Mouse (Mus musculus) embryonic facial prominence, embryonic 12.5 days (tissue): Measurements from ENCODE around the gene Kcnq5. TPM values are rescaled to one million over a fixed set of nuclear protein-coding genes. Genes with fewer than 3 reads are reported as not detected.
"Not testable (repeated sequence)": the region's sequence is repeated elsewhere in the genome, so short reads cannot be mapped to it uniquely, and the experiment has no call there.

Experiments used
- ATAC-seq: fragments of 200-750 bp; cut with Nextera tagmentation; 2 replicates; pipeline ENCODE4 v1.8.0; 2017; ENCODE audit not compliant: insufficient number of reproducible peaks, insufficient read depth, low FRiP score, low TSS enrichment
- H3K27ac ChIP-seq: fragments of 300-500 bp; sonication (generic); 2 replicates; pipeline ENCODE4 v1.5.1; 2016; ENCODE audit warnings: mild to moderate bottlenecking
- H3K27me3 ChIP-seq: fragments of 300-500 bp; sonication (generic); 2 replicates; pipeline ENCODE4 v1.6.1; 2016; ENCODE audit warnings: mild to moderate bottlenecking, moderate library complexity
- H3K36me3 ChIP-seq: fragments of 300-500 bp; sonication (generic); 2 replicates; pipeline ENCODE4 v1.6.1; 2016; ENCODE audit warnings: mild to moderate bottlenecking
- H3K4me1 ChIP-seq: fragments of 300-500 bp; sonication (generic); 2 replicates; pipeline ENCODE4 v1.6.1; 2016
- H3K4me2 ChIP-seq: fragments of 300-500 bp; sonication (generic); replicated peaks from 2 replicates; pipeline ENCODE4 v1.6.1; 2016; ENCODE audit warnings: mild to moderate bottlenecking, moderate library complexity
- H3K4me3 ChIP-seq: fragments of 300-500 bp; sonication (generic); 2 replicates; pipeline ENCODE4 v1.5.1; 2016; ENCODE audit warnings: mild to moderate bottlenecking
- H3K9ac ChIP-seq: fragments of 300-500 bp; sonication (generic); 2 replicates; pipeline ENCODE4 v1.6.1; 2016; ENCODE audit warnings: mild to moderate bottlenecking, moderate library complexity
- H3K9me3 ChIP-seq: fragments of 300-500 bp; sonication (generic); 2 replicates; pipeline ENCODE4 v1.6.1; 2016; ENCODE audit warnings: mild to moderate bottlenecking, moderate library complexity
- WGBS: fragments of 180-500 bp; shearing (Covaris S2); methylation state at CpG from one replicate; pipeline ENCODE4 v1.1.7; 2016; 5-methylcytosine and 5-hydroxymethylcytosine counted together
- polyA plus RNA-seq: library from polyadenylated mRNA; unstranded; fragments of >200 nt; fragmentation: Nextera tagmentation; extraction: Ambion mirVana; gene quantifications from 2 replicates; pipeline ENCODE4 v1.2.1, GENCODE M21; 2016

The Kcnq5 gene
- polyA plus RNA-seq, 1 experiment from 2014 or later, result 3.3 TPM

- H3K4me2 ChIP-seq, result no peak overlapping the region
- no peak overlapping the region for H3K27ac ChIP-seq
- no peak overlapping the region for H3K9ac ChIP-seq
- 77% methylated on average over 1 of the region's 1 CpGs for WGBS
- ATAC-seq, result no peak
- H3K4me3 ChIP-seq, result no peak overlapping the region
- H3K36me3 ChIP-seq, result no peaks in the 10 kb centered on the region
- H3K4me1 ChIP-seq, result no peaks in the 10 kb centered on the region
- no peaks in the 10 kb centered on the region for H3K27me3 ChIP-seq
- no peaks in the 10 kb centered on the region for H3K9me3 ChIP-seq
Measured at GRCm38 (mm10) chr1:21622039-21622438, 339.7 kb downstream of the Kcnq5 start.

GRCm38 (mm10) chr1:21618712-21619111, 343.0 kb downstream of the Kcnq5 start:
- Histone ChIP-seq H3K4me1 (no peaks in the 10 kb centered on the region), H3K4me2 (no peak overlapping the region), H3K4me3 (no peak overlapping the region), H3K9ac (no peak overlapping the region), H3K36me3 (no peaks in the 10 kb centered on the region), H3K9me3 (no peaks in the 10 kb centered on the region), H3K27me3 (no peaks in the 10 kb centered on the region), H3K27ac (no peak overlapping the region)
- 94% methylated on average over 3 of the region's 3 CpGs for whole genome bisulfite sequencing
- ATAC-seq, result no peak

- Histone ChIP-seq H3K4me3 (no peak overlapping the region), H3K27me3 (no peaks in the 10 kb centered on the region), H3K4me2 (no peak overlapping the region), H3K9me3 (no peaks in the 10 kb centered on the region), H3K36me3 (no peaks in the 10 kb centered on the region), H3K9ac (no peak overlapping the region), H3K4me1 (no peaks in the 10 kb centered on the region), H3K27ac (no peak overlapping the region)
- 75% methylated on average over 4 of the region's 4 CpGs for WGBS
- ATAC-seq, result no peak
Measured at GRCm38 (mm10) chr1:21616666-21617065, 345.1 kb downstream of the Kcnq5 start.

- Histone ChIP-seq H3K27ac (no peak overlapping the region), H3K9ac (no peak overlapping the region), H3K27me3 (no peaks in the 10 kb centered on the region), H3K9me3 (no peaks in the 10 kb centered on the region), H3K4me3 (no peak overlapping the region), H3K4me1 (no peaks in the 10 kb centered on the region), H3K36me3 (no peaks in the 10 kb centered on the region), H3K4me2 (no peak overlapping the region)
- ATAC-seq, result no peak
- WGBS, result 64% methylated on average over 2 of the region's 2 CpGs
Measured at GRCm38 (mm10) chr1:21613933-21614332, 347.8 kb downstream of the Kcnq5 start.

- H3K36me3 ChIP-seq, result no peaks in the 10 kb centered on the region
- no peak for ATAC-seq
- H3K4me3 ChIP-seq, result no peak overlapping the region
- H3K9me3 ChIP-seq, result no peaks in the 10 kb centered on the region
- no peaks in the 10 kb centered on the region for H3K4me1 ChIP-seq
- no peak overlapping the region for H3K9ac ChIP-seq
- 71% methylated on average over 4 of the region's 4 CpGs for WGBS
- no peaks in the 10 kb centered on the region for H3K27me3 ChIP-seq
- no peak overlapping the region for H3K27ac ChIP-seq
- H3K4me2 ChIP-seq, result no peak overlapping the region
Measured at GRCm38 (mm10) chr1:21604003-21604402, 357.7 kb downstream of the Kcnq5 start.

- no peak overlapping the region for H3K9ac ChIP-seq
- H3K27ac ChIP-seq, result no peak overlapping the region
- no peaks in the 10 kb centered on the region for H3K4me1 ChIP-seq
- no peak overlapping the region for H3K4me2 ChIP-seq
- H3K27me3 ChIP-seq, result no peaks in the 10 kb centered on the region
- no peak overlapping the region for H3K4me3 ChIP-seq
- H3K9me3 ChIP-seq, result no peaks in the 10 kb centered on the region
- ATAC-seq, result no peak
- H3K36me3 ChIP-seq, result no peaks in the 10 kb centered on the region
Measured at GRCm38 (mm10) chr1:21602567-21602966, 359.2 kb downstream of the Kcnq5 start.

- no peak for ATAC-seq
- Histone ChIP-seq H3K36me3 (no peaks in the 10 kb centered on the region), H3K4me1 (no peaks in the 10 kb centered on the region), H3K4me2 (no peak overlapping the region), H3K9ac (no peak overlapping the region), H3K9me3 (no peaks in the 10 kb centered on the region), H3K27ac (no peak overlapping the region), H3K27me3 (no peaks in the 10 kb centered on the region), H3K4me3 (no peak overlapping the region)
- 68% methylated on average over 4 of the region's 4 CpGs for WGBS
Measured at GRCm38 (mm10) chr1:21600606-21601005, 361.1 kb downstream of the Kcnq5 start.

GRCm38 (mm10) chr1:21593872-21594271, 367.9 kb downstream of the Kcnq5 start:
- no peaks in the 10 kb centered on the region for H3K36me3 ChIP-seq
- H3K4me3 ChIP-seq, result no peak overlapping the region
- no peak overlapping the region for H3K4me2 ChIP-seq
- 77% methylated on average over 4 of the region's 4 CpGs for WGBS
- H3K27ac ChIP-seq, result no peak overlapping the region
- H3K9me3 ChIP-seq, result no peaks in the 10 kb centered on the region
- H3K27me3 ChIP-seq, result no peaks in the 10 kb centered on the region
- no peak overlapping the region for H3K9ac ChIP-seq
- no peak for ATAC-seq
- H3K4me1 ChIP-seq, result no peaks in the 10 kb centered on the region

- H3K9ac ChIP-seq, H3K4me3 ChIP-seq, H3K36me3 ChIP-seq, ATAC-seq, H3K9me3 ChIP-seq, H3K27ac ChIP-seq, H3K4me1 ChIP-seq, H3K4me2 ChIP-seq, H3K27me3 ChIP-seq: not testable (repeated sequence)
- WGBS, result 82% methylated on average over 2 of the region's 2 CpGs
Measured at GRCm38 (mm10) chr1:21567397-21567796, 394.3 kb downstream of the Kcnq5 start.

GRCm38 (mm10) chr1:21554630-21555029, 407.1 kb downstream of the Kcnq5 start:
- Histone ChIP-seq H3K9me3 (no peaks in the 10 kb centered on the region), H3K9ac (no peak overlapping the region), H3K36me3 (no peaks in the 10 kb centered on the region), H3K4me1 (no peaks in the 10 kb centered on the region), H3K27me3 (no peaks in the 10 kb centered on the region), H3K4me3 (no peak overlapping the region), H3K4me2 (no peak overlapping the region), H3K27ac (no peak overlapping the region)
- WGBS, result 78% methylated on average over 6 of the region's 6 CpGs
- ATAC-seq, result no peak

- no peaks in the 10 kb centered on the region for H3K27me3 ChIP-seq
- no peak overlapping the region for H3K4me2 ChIP-seq
- ATAC-seq, result no peak
- H3K9me3 ChIP-seq, result no peaks in the 10 kb centered on the region
- no peak overlapping the region for H3K9ac ChIP-seq
- no peaks in the 10 kb centered on the region for H3K4me1 ChIP-seq
- H3K4me3 ChIP-seq, result no peak overlapping the region
- WGBS, result 92% methylated on average over 2 of the region's 2 CpGs
- H3K36me3 ChIP-seq, result no peaks in the 10 kb centered on the region
- no peak overlapping the region for H3K27ac ChIP-seq
Measured at GRCm38 (mm10) chr1:21552715-21553114, 409.0 kb downstream of the Kcnq5 start.

GRCm38 (mm10) chr1:21543909-21544308, 417.8 kb downstream of the Kcnq5 start:
- no peak overlapping the region for H3K27ac ChIP-seq
- ATAC-seq, result no peak
- no peak overlapping the region for H3K4me2 ChIP-seq
- H3K36me3 ChIP-seq, result no peaks in the 10 kb centered on the region
- H3K4me1 ChIP-seq, result no peaks in the 10 kb centered on the region
- no peak overlapping the region for H3K4me3 ChIP-seq
- H3K27me3 ChIP-seq, result no peaks in the 10 kb centered on the region
- no peak overlapping the region for H3K9ac ChIP-seq
- no peaks in the 10 kb centered on the region for H3K9me3 ChIP-seq

- WGBS, result 80% methylated on average over 2 of the region's 2 CpGs
- Histone ChIP-seq H3K27ac (no peak overlapping the region), H3K4me2 (no peak overlapping the region), H3K4me1 (no peaks in the 10 kb centered on the region), H3K9me3 (no peaks in the 10 kb centered on the region), H3K4me3 (no peak overlapping the region), H3K9ac (no peak overlapping the region), H3K27me3 (no peaks in the 10 kb centered on the region), H3K36me3 (no peaks in the 10 kb centered on the region)
- no peak for ATAC-seq
Measured at GRCm38 (mm10) chr1:21539486-21539885, 422.3 kb downstream of the Kcnq5 start.
